Mouse (Mus musculus) G1E (cell line): Measurements from ENCODE around the gene Lrrc59. TPM values are rescaled to one million over a fixed set of nuclear protein-coding genes. Genes with fewer than 3 reads are reported as not detected.

Experiments
- ATAC-seq: 2 replicates; pipeline ENCODE4 v1.8.0; 2016; ENCODE audit warnings: mild to moderate bottlenecking; ENCODE audit not compliant: insufficient number of reproducible peaks, poor library complexity, low FRiP score, severe bottlenecking; ENCODE audit errors: extremely low read depth
- DNase-seq: peaks from one replicate; pipeline ENCODE4 v3.0.0; 2012; ENCODE audit warnings: low spot score
- H3K27me3 ChIP-seq: 2 replicates; pipeline ENCODE4 v1.6.1; 2012; ENCODE audit warnings: mild to moderate bottlenecking, low read length, inconsistent platforms; ENCODE audit not compliant: insufficient read depth
- H3K36me3 ChIP-seq: replicated peaks from 2 replicates; pipeline ENCODE3; 2012; ENCODE audit warnings: mild to moderate bottlenecking, inconsistent platforms
- H3K4me1 ChIP-seq: 2 replicates; pipeline ENCODE4 v1.6.1; 2012; ENCODE audit warnings: low read depth, low read length, inconsistent platforms, mixed read lengths; ENCODE audit not compliant: insufficient read depth
- H3K4me3 ChIP-seq: 2 replicates; pipeline ENCODE4 v1.5.1; 2012; ENCODE audit warnings: low read depth, mild to moderate bottlenecking, inconsistent platforms, low read length, moderate library complexity, mixed read lengths
- H3K9me3 ChIP-seq: replicated peaks from 2 replicates; pipeline ENCODE4 v1.6.1; 2012; ENCODE audit warnings: inconsistent platforms
- CTCF ChIP-seq: IDR thresholded peaks from 2 replicates; pipeline ENCODE4 v1.5.1; 2012; ENCODE audit warnings: low read depth, low read length, inconsistent platforms, mixed read lengths
- GATA1 ChIP-seq: IDR thresholded peaks from 2 replicates; pipeline ENCODE4 v1.6.1; 2012; ENCODE audit warnings: borderline replicate concordance, low read length, inconsistent platforms, mixed read lengths
- GATA2 ChIP-seq: IDR thresholded peaks from 2 replicates; pipeline ENCODE4 v1.6.1; 2012; ENCODE audit warnings: low read depth, low read length, inconsistent platforms, borderline replicate concordance
- POLR2AphosphoS5 ChIP-seq: IDR thresholded peaks from 2 replicates; pipeline ENCODE4 v1.6.1; 2012; ENCODE audit warnings: low read depth, low read length, inconsistent platforms; ENCODE audit not compliant: insufficient replicate concordance
- TAL1 ChIP-seq: conservative IDR thresholded peaks from 2 replicates; pipeline ENCODE4 v1.6.1; 2012; ENCODE audit warnings: low read depth, low read length, inconsistent platforms, mixed read lengths
- polyA plus RNA-seq: library from polyadenylated mRNA; stranded (reverse); fragments of >175 nt; gene quantifications from 2 replicates; pipeline ENCODE4 v1.2.3, GENCODE M21; 2012
- total RNA-seq, 2 experiments: library from RNA; stranded (forward) in 1 of 2; stranded (reverse) in 1 of 2; fragments of 200-1000 nt in 1 of 2; fragments of >200 nt in 1 of 2; fragmentation: Nextera tagmentation in 1 of 2; gene quantifications; 2 replicates each; pipeline ENCODE4 v1.2.3; 2014 to 2017

Gene Lrrc59
- total RNA-seq (2014; fragmentation: Nextera tagmentation) (107 and 120 TPM in 2 replicates), total RNA-seq (2017) (106 and 117 TPM in 2 replicates), polyA plus RNA-seq (146 and 181 TPM in 2 replicates)

- H3K9me3 ChIP-seq: no peaks in the 10 kb centered on the region
- ATAC-seq (peak; percentile 94), DNase-seq (peak; percentile 88)
- H3K36me3 ChIP-seq: peaks cover 38% of the 10 kb centered on the region
- H3K4me1 ChIP-seq: peaks cover 28% of the 10 kb centered on the region
- peak within 1 kb of the TSS; percentile 94 for H3K4me3 ChIP-seq
- no peak for TF ChIP-seq GATA1
- TF ChIP-seq POLR2AphosphoS5: no peak
- peak; percentile 95 for TF ChIP-seq CTCF
- no peak for TF ChIP-seq TAL1
- TF ChIP-seq GATA2: no peak
- H3K27me3 ChIP-seq: no peaks in the 10 kb centered on the region
Measured at GRCm38 (mm10) chr11:94629199-94629883, at the start of gene Lrrc59. TSS of gene Lrrc59 (plus strand) at chr11:94629767.

DNA sequence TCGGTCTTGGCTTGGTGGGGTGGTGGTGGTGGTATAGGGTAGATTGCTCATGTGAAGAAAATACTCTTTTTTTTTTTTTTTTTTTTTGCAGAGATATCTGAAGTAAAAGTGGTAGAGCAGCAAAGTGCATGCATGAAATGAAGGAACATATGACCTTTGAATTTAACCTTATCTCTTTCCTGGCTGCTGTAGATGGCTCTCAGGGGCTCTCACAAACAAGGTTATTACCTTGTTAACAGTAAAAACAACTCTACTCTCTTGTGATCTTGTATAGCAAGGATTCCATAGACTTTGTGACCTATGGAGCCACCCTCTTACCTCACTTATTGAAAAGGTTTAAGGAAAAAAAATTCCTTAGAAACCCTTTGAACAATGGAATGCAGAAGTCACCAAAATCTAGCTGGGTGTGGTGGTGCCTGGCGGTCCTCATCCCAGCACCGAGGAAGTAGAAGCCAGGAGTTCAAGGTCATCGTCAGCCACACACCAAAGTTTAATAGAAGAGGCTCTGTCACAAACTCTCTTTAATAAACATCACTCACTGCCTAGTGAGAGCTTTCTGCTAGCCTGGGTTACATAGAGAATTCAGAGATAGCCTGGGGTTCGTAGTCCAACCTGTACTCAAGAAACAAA lies 49.3 kb upstream of the Lrrc59 start:
- no peaks in the 10 kb centered on the region for H3K4me1 ChIP-seq
- H3K4me3 ChIP-seq: no peak overlapping the region
- no peaks in the 10 kb centered on the region for H3K9me3 ChIP-seq
- DNase-seq: no peak
- H3K36me3 ChIP-seq: no peaks in the 10 kb centered on the region
- ATAC-seq: no peak
- peaks cover 5% of the 10 kb centered on the region; the same call in 1 of the 2 replicates for H3K27me3 ChIP-seq
- TF ChIP-seq GATA2 (no peak), CTCF (no peak), TAL1 (no peak), POLR2AphosphoS5 (no peak), GATA1 (no peak)

GRCm38 (mm10) chr11:94585091-94585490 lies 44.5 kb upstream of the Lrrc59 start:
- no peak for ATAC-seq
- no peak for TF ChIP-seq POLR2AphosphoS5
- no peak for TF ChIP-seq TAL1
- no peak for TF ChIP-seq CTCF
- TF ChIP-seq GATA2: no peak
- TF ChIP-seq GATA1: no peak
- no peak for DNase-seq

GRCm38 (mm10) chr11:94587511-94587910 lies 42.1 kb upstream of the Lrrc59 start:
- no peaks in the 10 kb centered on the region for H3K36me3 ChIP-seq
- DNase-seq: no peak
- H3K9me3 ChIP-seq: no peaks in the 10 kb centered on the region
- H3K4me3 ChIP-seq: no peak overlapping the region
- TF ChIP-seq CTCF (no peak), GATA1 (no peak), TAL1 (no peak), POLR2AphosphoS5 (no peak), GATA2 (no peak)
- H3K4me1 ChIP-seq: no peaks in the 10 kb centered on the region
- peaks cover 2% of the 10 kb centered on the region; the same call in 1 of the 2 replicates for H3K27me3 ChIP-seq
- no peak for ATAC-seq

More at GRCm38 (mm10) chr11:94585091-94585490, 44.5 kb upstream of the Lrrc59 start:
- peaks cover 5% of the 10 kb centered on the region; the same call in 1 of the 2 replicates for H3K27me3 ChIP-seq
- no peaks in the 10 kb centered on the region for H3K36me3 ChIP-seq
- no peaks in the 10 kb centered on the region for H3K4me1 ChIP-seq
- no peaks in the 10 kb centered on the region for H3K9me3 ChIP-seq
- H3K4me3 ChIP-seq: no peak overlapping the region

- H3K9me3 ChIP-seq: no peaks in the 10 kb centered on the region
- H3K4me1 ChIP-seq: no peaks in the 10 kb centered on the region; the same call in 1 of the 2 replicates
- H3K36me3 ChIP-seq: no peaks in the 10 kb centered on the region
- ATAC-seq (no peak), DNase-seq (no peak)
- H3K4me3 ChIP-seq: no peak overlapping the region
- TF ChIP-seq POLR2AphosphoS5: no peak
- no peak for TF ChIP-seq GATA2
- no peak for TF ChIP-seq TAL1
- no peak for TF ChIP-seq CTCF
- TF ChIP-seq GATA1: no peak
- peaks cover 12% of the 10 kb centered on the region for H3K27me3 ChIP-seq
Measured at GRCm38 (mm10) chr11:94596311-94596852, 33.2 kb upstream of the Lrrc59 start.

GRCm38 (mm10) chr11:94597319-94597718 lies 32.2 kb upstream of the Lrrc59 start:
- TF ChIP-seq GATA1: no peak
- TF ChIP-seq POLR2AphosphoS5: no peak
- no peak for TF ChIP-seq CTCF
- no peak for TF ChIP-seq TAL1
- TF ChIP-seq GATA2: no peak
- Histone ChIP-seq H3K9me3 (no peaks in the 10 kb centered on the region), H3K36me3 (no peaks in the 10 kb centered on the region), H3K4me1 (peaks cover 6% of the 10 kb centered on the region), H3K27me3 (peaks cover 21% of the 10 kb centered on the region), H3K4me3 (no peak overlapping the region)
- no peak for DNase-seq
- no peak for ATAC-seq
